Mouse (Mus musculus) lung, postnatal 0 days (tissue): ENCODE results near the gene Arsg. TPM values are rescaled to one million over a fixed set of nuclear protein-coding genes. Genes with fewer than 3 reads are reported as not detected.

Experiments
- ATAC-seq: fragments of 200-750 bp; cut with Nextera tagmentation; 2 replicates; pipeline ENCODE4 v1.8.0; 2017; ENCODE audit warnings: moderate library complexity
- DNase-seq: peaks from one replicate; pipeline ENCODE4 v3.0.0-alpha.2; 2016; ENCODE audit warnings: low spot score
- H3K27ac ChIP-seq: fragments of 300-500 bp; sonication (generic); 2 replicates; pipeline ENCODE4 v1.5.1; 2014; ENCODE audit warnings: antibody characterized with exemption, mild to moderate bottlenecking, low read length, mixed read lengths
- H3K27me3 ChIP-seq: fragments of 300-500 bp; sonication (generic); replicated peaks from 2 replicates; pipeline ENCODE4 v1.6.1; 2014; ENCODE audit warnings: low read length, mixed read lengths; ENCODE audit not compliant: insufficient read depth
- H3K36me3 ChIP-seq: fragments of 300-500 bp; sonication (generic); 2 replicates; pipeline ENCODE4 v1.6.1; 2014; ENCODE audit warnings: low read length, mixed read lengths; ENCODE audit not compliant: insufficient read depth
- H3K4me1 ChIP-seq: fragments of 300-500 bp; sonication (generic); 2 replicates; pipeline ENCODE4 v1.6.1; 2014; ENCODE audit warnings: antibody characterized with exemption, low read depth, low read length, mixed read lengths; ENCODE audit not compliant: insufficient read depth
- H3K4me2 ChIP-seq: fragments of 300-500 bp; sonication (generic); replicated peaks from 2 replicates; pipeline ENCODE4 v1.6.1; 2014; ENCODE audit warnings: low read depth, mild to moderate bottlenecking, low read length, moderate library complexity, mixed read lengths
- H3K4me3 ChIP-seq: fragments of 300-500 bp; sonication (generic); 2 replicates; pipeline ENCODE4 v1.5.1; 2014; ENCODE audit warnings: low read depth, low read length
- H3K9ac ChIP-seq: fragments of 300-500 bp; sonication (generic); replicated peaks from 2 replicates; pipeline ENCODE4 v1.6.1; 2014; ENCODE audit warnings: low read depth, mild to moderate bottlenecking
- H3K9me3 ChIP-seq: fragments of 300-500 bp; sonication (generic); 2 replicates; pipeline ENCODE4 v1.6.1; 2016; ENCODE audit warnings: low read length, mixed read lengths
- CTCF ChIP-seq: IDR thresholded peaks from 2 replicates; pipeline ENCODE4 v1.5.1; 2016; ENCODE audit warnings: antibody characterized with exemption, mild to moderate bottlenecking
- EP300 ChIP-seq: IDR thresholded peaks from 2 replicates; pipeline ENCODE4 v1.6.1; 2016; ENCODE audit warnings: antibody characterized with exemption, mild to moderate bottlenecking, control low read depth
- WGBS: fragments of 180-500 bp; shearing (Covaris S2); extraction: QIAGEN DNeasy Blood & Tissue Kit; methylation state at CpG from one replicate; pipeline ENCODE4 v1.1.7; 2014; 5-methylcytosine and 5-hydroxymethylcytosine counted together
- polyA plus RNA-seq: library from polyadenylated mRNA; unstranded; fragments of >200 nt; fragmentation: Nextera tagmentation; extraction: Ambion mirVana; gene quantifications from 2 replicates; pipeline ENCODE4 v1.2.1, GENCODE M21; 2015

The Arsg gene
- polyA plus RNA-seq, 1 experiment from 2014 or later = 7.1 TPM

DNA sequence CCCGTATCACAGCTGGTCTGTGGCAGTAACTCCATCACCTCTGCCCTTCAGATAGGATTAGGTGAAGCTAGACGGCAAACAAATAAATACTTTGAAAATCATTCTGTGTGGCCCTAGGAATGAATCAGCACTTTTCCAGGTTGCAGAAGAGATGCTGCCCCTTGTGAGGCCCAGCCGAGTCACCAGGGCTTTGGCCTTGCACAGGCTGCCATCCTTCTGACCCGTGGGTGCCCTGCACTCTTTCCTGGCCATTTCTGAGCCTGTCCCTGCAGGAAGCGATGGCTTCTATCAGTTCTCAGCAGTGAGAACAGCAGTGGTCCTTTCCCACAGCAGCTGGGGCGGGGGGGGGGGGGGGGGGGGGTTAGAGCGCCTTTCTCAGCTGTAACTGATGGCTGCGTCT, 36.3 kb upstream of the Arsg start:
- DNase-seq (no peak), ATAC-seq (no peak)
- H3K27me3 ChIP-seq = no peaks in the 10 kb centered on the region
- no peak overlapping the region for H3K4me3 ChIP-seq
- 54% methylated on average over 7 of the region's 8 CpGs for WGBS
- H3K4me1 ChIP-seq = no peaks in the 10 kb centered on the region
- H3K36me3 ChIP-seq = peaks cover 13% of the 10 kb centered on the region
- H3K27ac ChIP-seq = no peak overlapping the region
- no peak for TF ChIP-seq CTCF
- TF ChIP-seq EP300 = no peak
- H3K4me2 ChIP-seq = no peak overlapping the region
- H3K9me3 ChIP-seq = no peaks in the 10 kb centered on the region
- H3K9ac ChIP-seq = no peak overlapping the region

DNA sequence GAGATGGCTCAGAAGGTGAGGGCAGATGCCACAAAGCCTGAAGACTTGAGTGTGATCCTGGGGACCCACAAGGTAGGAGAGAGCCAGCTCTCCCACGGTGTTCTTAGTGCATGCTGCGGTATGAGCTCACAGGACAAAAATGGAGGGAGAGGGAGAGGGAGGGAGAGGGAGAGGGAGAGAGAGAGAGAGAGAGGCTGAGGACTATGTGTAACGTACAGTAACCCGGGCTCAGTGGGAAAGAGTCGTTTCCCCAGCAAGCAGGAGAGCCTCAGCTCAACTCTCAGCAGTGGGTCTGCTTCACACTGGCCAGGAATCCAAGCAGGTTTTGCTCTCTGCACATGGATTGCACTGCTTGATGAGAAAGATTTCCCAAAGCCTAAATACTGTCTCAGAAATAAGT, 34.0 kb upstream of the Arsg start:
- 5% methylated on average over 5 of the region's 5 CpGs for WGBS
- TF ChIP-seq EP300 (no peak), CTCF (no peak)
- DNase-seq (peak; percentile 11), ATAC-seq (peak; percentile 25)
- Histone ChIP-seq H3K36me3 (peaks cover 8% of the 10 kb centered on the region; the same call in 1 of the 2 replicates), H3K4me1 (no peaks in the 10 kb centered on the region), H3K4me3 (0 out of 2 replicates have a peak overlapping the region, but pooled peaks have one; percentile 55), H3K9me3 (no peaks in the 10 kb centered on the region), H3K27me3 (no peaks in the 10 kb centered on the region), H3K27ac (peak overlapping the region; percentile 69), H3K9ac (no peak overlapping the region; the same call in 1 of the 2 replicates), H3K4me2 (peak overlapping the region; percentile 85)

- no peaks in the 10 kb centered on the region for H3K27me3 ChIP-seq
- H3K4me3 ChIP-seq = peak overlapping the region; percentile 55
- H3K4me1 ChIP-seq = no peaks in the 10 kb centered on the region
- peaks cover 5% of the 10 kb centered on the region; the same call in 1 of the 2 replicates for H3K36me3 ChIP-seq
- no peaks in the 10 kb centered on the region for H3K9me3 ChIP-seq
- DNase-seq (peak; percentile 95), ATAC-seq (peak; percentile 90)
- peak overlapping the region; percentile 69 for H3K27ac ChIP-seq
- peak; percentile 45 for TF ChIP-seq CTCF
- TF ChIP-seq EP300 = no peak
- H3K4me2 ChIP-seq = peak overlapping the region; percentile 85
- WGBS = under 1% methylated on average over 32 of the region's 32 CpGs
- H3K9ac ChIP-seq = peak overlapping the region; percentile 54
Observed at GRCm38 (mm10) chr11:109439829-109440340, 33.3 kb upstream of the Arsg start.

- Histone ChIP-seq H3K9ac (no peak overlapping the region), H3K4me2 (peak overlapping the region; percentile 85), H3K36me3 (no peaks in the 10 kb centered on the region), H3K9me3 (no peaks in the 10 kb centered on the region), H3K27ac (no peak overlapping the region), H3K4me1 (no peaks in the 10 kb centered on the region), H3K27me3 (no peaks in the 10 kb centered on the region), H3K4me3 (peak overlapping the region; percentile 55)
- TF ChIP-seq CTCF = no peak
- TF ChIP-seq EP300 = no peak
- DNase-seq = no peak
- ATAC-seq = no peak
- WGBS = 65% methylated on average over 4 of the region's 4 CpGs
Observed at GRCm38 (mm10) chr11:109440641-109441040, 32.5 kb upstream of the Arsg start.

DNA sequence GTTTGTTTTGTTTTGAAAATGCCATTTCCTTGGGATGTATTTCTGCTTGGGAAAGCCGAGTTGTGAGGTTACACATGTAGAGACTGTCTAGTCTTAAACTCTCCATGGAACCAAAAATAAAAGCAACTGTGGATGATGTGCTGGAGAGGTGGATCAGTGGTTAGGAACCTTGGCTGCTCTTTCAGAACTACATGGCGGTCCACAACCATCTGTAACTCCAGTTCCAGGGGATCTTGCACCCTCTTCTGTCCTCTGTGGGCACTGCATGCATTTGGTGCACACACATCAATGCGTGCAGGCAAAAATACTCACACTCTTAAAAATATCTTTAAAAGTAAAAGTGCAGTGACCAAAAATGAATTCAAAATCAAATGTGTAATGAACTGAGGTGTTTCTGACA, 32.1 kb upstream of the Arsg start:
- TF ChIP-seq EP300 (no peak), CTCF (peak; percentile 85)
- H3K9ac ChIP-seq = no peak overlapping the region
- no peak overlapping the region for H3K4me3 ChIP-seq
- no peak overlapping the region for H3K27ac ChIP-seq
- no peaks in the 10 kb centered on the region for H3K4me1 ChIP-seq
- DNase-seq (peak; percentile 63), ATAC-seq (no peak)
- no peaks in the 10 kb centered on the region for H3K9me3 ChIP-seq
- no peaks in the 10 kb centered on the region for H3K27me3 ChIP-seq
- H3K36me3 ChIP-seq = no peaks in the 10 kb centered on the region
- no peak overlapping the region for H3K4me2 ChIP-seq
- 62% methylated on average over 3 of the region's 3 CpGs for WGBS

DNA sequence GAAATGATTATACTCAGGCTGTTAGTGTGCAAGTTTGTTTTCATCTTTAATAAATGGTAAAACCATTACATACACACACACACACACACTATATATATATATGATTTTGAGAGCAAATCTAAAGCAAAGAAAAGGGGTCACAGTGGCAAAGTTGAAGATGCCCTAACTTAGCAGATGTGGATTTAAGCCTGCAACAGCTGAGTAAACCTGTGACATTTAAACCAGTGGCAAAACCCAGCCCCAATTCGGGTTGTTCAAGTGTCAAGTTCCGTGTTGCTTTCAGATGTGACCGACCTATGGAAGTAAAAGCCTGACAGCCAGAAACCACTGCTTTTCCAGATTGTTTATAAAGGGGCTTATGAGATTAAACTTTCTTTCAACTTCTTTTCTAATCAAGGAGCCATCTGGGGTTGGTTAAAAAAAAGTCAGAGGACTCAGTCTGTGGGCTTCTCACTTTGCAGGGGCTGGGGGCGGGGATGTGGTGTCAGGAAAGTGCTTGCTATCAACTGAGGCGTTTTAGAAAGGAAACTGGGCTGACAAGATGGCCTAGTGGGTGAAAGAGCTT, 30.9 kb upstream of the Arsg start:
- no peak overlapping the region for H3K27ac ChIP-seq
- H3K9ac ChIP-seq = no peak overlapping the region
- H3K4me3 ChIP-seq = no peak overlapping the region
- H3K9me3 ChIP-seq = no peaks in the 10 kb centered on the region
- 47% methylated on average over 5 of the region's 5 CpGs for WGBS
- H3K27me3 ChIP-seq = no peaks in the 10 kb centered on the region
- H3K4me1 ChIP-seq = no peaks in the 10 kb centered on the region
- DNase-seq (no peak), ATAC-seq (no peak)
- no peak overlapping the region for H3K4me2 ChIP-seq
- no peak for TF ChIP-seq CTCF
- no peaks in the 10 kb centered on the region for H3K36me3 ChIP-seq
